19 mouse cellular contexts compared by ENCODE assay signal in the genomic region with DNA sequence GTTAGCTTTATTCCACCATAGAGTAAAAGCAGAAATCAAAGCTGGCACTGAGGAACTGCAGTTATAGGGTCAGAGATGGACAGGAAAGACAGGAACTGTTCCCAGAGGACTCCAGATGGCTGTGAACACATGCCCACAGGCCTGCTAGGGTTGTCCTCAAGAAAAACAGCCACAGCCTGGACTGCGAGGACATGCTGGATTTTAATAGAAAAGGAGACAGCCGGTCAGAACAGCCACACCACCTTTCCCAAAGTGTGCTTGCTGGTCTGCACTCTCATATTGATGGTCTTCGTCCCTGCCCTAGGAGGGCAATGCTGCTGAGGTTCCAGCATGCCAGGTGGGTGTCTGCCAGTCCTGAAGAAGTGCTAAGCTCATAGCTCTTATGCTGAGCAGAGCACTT.
DNase-seq lines count a peak whose midpoint lies in the region; TF ChIP-seq lines count a peak whose summit lies in the region.
"Had no signal": no experiment of that assay in that cellular context is flagged by ENCODE, and none has a peak within 500 bp of the region (broad histone marks: within the 10 kb centered on the region; RNA-seq: fewer than 3 reads in every experiment).

No protein-coding gene starts in this region.

- H3K4me1 ChIP-seq in bone marrow macrophage, adult 2 months (ENCODE audit: control insufficient read depth, insufficient read depth, low read length), result peaks cover 60% of the 10 kb centered on the region
- no peaks in the 10 kb centered on the region for H3K4me1 ChIP-seq in forebrain, embryonic 10.5 days
- H3K4me1 ChIP-seq: embryonic facial prominence, embryonic 13.5 days had no signal

- H3K27ac ChIP-seq in bone marrow macrophage, adult 2 months (ENCODE audit: insufficient read depth, low read depth, low read length), result peak overlapping the region; percentile 30
- H3K27ac ChIP-seq in forebrain, embryonic 10.5 days, result no peak overlapping the region
- H3K27ac ChIP-seq: embryonic facial prominence, embryonic 13.5 days; forebrain, embryonic 13.5 days; hindbrain, embryonic 14.5 days; kidney, postnatal 0 days had no signal

- no peaks in the 10 kb centered on the region for H3K9me3 ChIP-seq in forebrain, embryonic 10.5 days
- H3K9me3 ChIP-seq: embryonic facial prominence, embryonic 13.5 days; forebrain, embryonic 13.5 days had no signal

- peak; percentile 87 for DNase-seq in cerebellum, adult 11-12 months
- peak; percentile 89 for DNase-seq in cerebellum, adult 9-10 months
- DNase-seq in cerebellum, postnatal 25 days, result peak; percentile 75 to 78
- DNase-seq in heart, adult 8-10 months (ENCODE audit: low spot score), result no peak
- DNase-seq in T-cell, adult 2 months (ENCODE audit: low spot score), result no peak
- DNase-seq in gastrocnemius, postnatal 4 days (ENCODE audit: low spot score in 2 of 2), result no peak
- DNase-seq in forebrain, embryonic 10.5 days (ENCODE audit: extremely low spot score, low spot score), result no peak
- DNase-seq: adrenal gland, adult 8-10 months; adrenal gland, postnatal 36 days; forebrain, postnatal 0 days; gastrocnemius, postnatal 14 days; heart, postnatal 14 days; kidney, adult 8-10 months had no signal

- WGBS in forebrain, embryonic 10.5 days, result 86% methylated on average over 3 of the region's 3 CpGs

- TF ChIP-seq POLR2A in bone marrow macrophage, adult 2 months (IDR thresholded peaks at IDR 0.05; ENCODE audit: borderline replicate concordance, low read depth, low read length), result no peak

- no peaks in the 10 kb centered on the region for H3K27me3 ChIP-seq in forebrain, embryonic 10.5 days (ENCODE audit: poor library complexity, severe bottlenecking)
- H3K27me3 ChIP-seq: CH12.LX; embryonic facial prominence, embryonic 13.5 days; forebrain, embryonic 13.5 days had no signal

- no peak for TF ChIP-seq CTCF in bone marrow macrophage, adult 2 months (IDR thresholded peaks at IDR 0.05; ENCODE audit: low read depth, low read length)

- H3K36me3 ChIP-seq in forebrain, embryonic 10.5 days (replicated peaks), result no peaks in the 10 kb centered on the region
- H3K36me3 ChIP-seq: embryonic facial prominence, embryonic 13.5 days had no signal

- no peak overlapping the region for H3K4me3 ChIP-seq in bone marrow macrophage, adult 2 months (ENCODE audit: insufficient read depth, low read length)
- H3K4me3 ChIP-seq in forebrain, embryonic 10.5 days, result no peak overlapping the region
- H3K4me3 ChIP-seq: embryonic facial prominence, embryonic 13.5 days; forebrain, embryonic 13.5 days had no signal

Comparison
In these comparisons a context has a peak if more than half of its experiments do, and no peak if none do; other contexts are left out.
1. DNase-seq: peak in cerebellum, adult 11-12 months (single experiment), cerebellum, adult 9-10 months (single experiment) and cerebellum, postnatal 25 days (2 of 2); none in heart, adult 8-10 months (single experiment), T-cell, adult 2 months (single experiment), gastrocnemius, postnatal 4 days (0 of 2) and forebrain, embryonic 10.5 days (single experiment).